Mouse (Mus musculus) embryonic facial prominence, embryonic 14.5 days (tissue): ENCODE measurements around the gene 4930402F06Rik. TPM values are rescaled to one million over a fixed set of nuclear protein-coding genes. Genes with fewer than 3 reads are reported as not detected.

Source experiments
- ATAC-seq: fragments of 200-750 bp; cut with Nextera tagmentation; 2 replicates; pipeline ENCODE4 v1.8.0; 2017; ENCODE audit warnings: low read depth, moderate number of reproducible peaks, moderate TSS enrichment
- DNase-seq: peaks from one replicate; pipeline ENCODE4 v3.0.0-alpha.2; 2015; ENCODE audit warnings: low spot score
- H3K27ac ChIP-seq: fragments of 300-500 bp; sonication (generic); replicated peaks from 2 replicates; pipeline ENCODE4 v1.5.1; 2014; ENCODE audit warnings: low read depth, mild to moderate bottlenecking, low read length, moderate library complexity
- H3K27me3 ChIP-seq: fragments of 300-500 bp; sonication (generic); replicated peaks from 2 replicates; pipeline ENCODE4 v1.6.1; 2014; ENCODE audit warnings: low read length; ENCODE audit not compliant: control insufficient read depth, insufficient read depth
- H3K36me3 ChIP-seq: fragments of 300-500 bp; sonication (generic); 2 replicates; pipeline ENCODE4 v1.6.1; 2014; ENCODE audit warnings: low read length, mixed read lengths; ENCODE audit not compliant: control insufficient read depth, insufficient read depth
- H3K4me1 ChIP-seq: fragments of 300-500 bp; sonication (generic); 2 replicates; pipeline ENCODE4 v1.6.1; 2014; ENCODE audit warnings: antibody characterized with exemption, low read length; ENCODE audit not compliant: control insufficient read depth, insufficient read depth
- H3K4me2 ChIP-seq: fragments of 300-500 bp; sonication (generic); 2 replicates; pipeline ENCODE4 v1.6.1; 2014; ENCODE audit warnings: low read depth, mild to moderate bottlenecking, low read length, moderate library complexity, mixed read lengths
- H3K4me3 ChIP-seq: fragments of 300-500 bp; sonication (generic); 2 replicates; pipeline ENCODE4 v1.5.1; 2014; ENCODE audit warnings: low read depth, mild to moderate bottlenecking, low read length
- H3K9ac ChIP-seq: fragments of 300-500 bp; sonication (generic); 2 replicates; pipeline ENCODE4 v1.6.1; 2014; ENCODE audit warnings: low read depth, mild to moderate bottlenecking, low read length, moderate library complexity, mixed read lengths
- H3K9me3 ChIP-seq: fragments of 300-500 bp; sonication (generic); 2 replicates; pipeline ENCODE4 v1.6.1; 2016; ENCODE audit warnings: low read length; ENCODE audit not compliant: control insufficient read depth
- WGBS: fragments of 180-500 bp; shearing (Covaris S2); extraction: QIAGEN DNeasy Blood & Tissue Kit; methylation state at CpG from one replicate; pipeline ENCODE4 v1.1.7; 2014; 5-methylcytosine and 5-hydroxymethylcytosine counted together
- polyA plus RNA-seq: library from polyadenylated mRNA; unstranded; fragments of >200 nt; fragmentation: Nextera tagmentation; extraction: Ambion mirVana; gene quantifications from 2 replicates; pipeline ENCODE4 v1.2.1, GENCODE M21; 2014

The 4930402F06Rik gene
- polyA plus RNA-seq, 1 experiment from 2014 or later, result not detected

- no peak overlapping the region for H3K4me3 ChIP-seq
- no peaks in the 10 kb centered on the region for H3K36me3 ChIP-seq
- DNase-seq, result no peak
- no peak overlapping the region for H3K9ac ChIP-seq
- no peaks in the 10 kb centered on the region for H3K27me3 ChIP-seq
- WGBS, result 87% methylated on average over 3 of the region's 3 CpGs
- peaks cover 28% of the 10 kb centered on the region for H3K4me1 ChIP-seq
- H3K4me2 ChIP-seq, result no peak overlapping the region
- no peak for ATAC-seq
- no peak overlapping the region for H3K27ac ChIP-seq
- no peaks in the 10 kb centered on the region for H3K9me3 ChIP-seq
Observed at GRCm38 (mm10) chr2:35440480-35440879, 43.5 kb upstream of the 4930402F06Rik start.

DNA sequence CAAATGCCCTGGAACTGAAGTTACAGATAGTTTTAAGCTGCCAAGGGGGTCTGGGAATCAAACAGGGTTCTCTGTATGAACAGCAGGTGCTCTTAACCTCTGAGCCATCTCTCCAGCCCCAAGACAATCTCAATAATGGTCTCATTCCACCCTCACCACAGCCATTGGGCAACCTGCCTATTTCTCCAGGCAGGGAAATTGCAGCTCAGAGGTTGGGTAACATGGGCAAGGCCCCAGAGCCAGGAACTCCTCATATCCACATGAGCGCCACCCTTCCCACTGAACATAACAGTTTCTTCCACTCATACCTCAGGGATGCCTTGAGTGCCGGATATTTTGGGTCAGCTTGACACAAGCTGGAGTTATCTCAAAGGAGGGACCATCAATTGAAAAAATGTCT is 40.8 kb upstream of the 4930402F06Rik start:
- Histone ChIP-seq H3K9me3 (no peaks in the 10 kb centered on the region), H3K4me2 (no peak overlapping the region), H3K27me3 (no peaks in the 10 kb centered on the region), H3K36me3 (no peaks in the 10 kb centered on the region), H3K9ac (no peak overlapping the region), H3K4me3 (no peak overlapping the region), H3K4me1 (peaks cover 25% of the 10 kb centered on the region), H3K27ac (no peak overlapping the region)
- DNase-seq (no peak), ATAC-seq (no peak)
- WGBS, result 85% methylated on average over 2 of the region's 2 CpGs

DNA sequence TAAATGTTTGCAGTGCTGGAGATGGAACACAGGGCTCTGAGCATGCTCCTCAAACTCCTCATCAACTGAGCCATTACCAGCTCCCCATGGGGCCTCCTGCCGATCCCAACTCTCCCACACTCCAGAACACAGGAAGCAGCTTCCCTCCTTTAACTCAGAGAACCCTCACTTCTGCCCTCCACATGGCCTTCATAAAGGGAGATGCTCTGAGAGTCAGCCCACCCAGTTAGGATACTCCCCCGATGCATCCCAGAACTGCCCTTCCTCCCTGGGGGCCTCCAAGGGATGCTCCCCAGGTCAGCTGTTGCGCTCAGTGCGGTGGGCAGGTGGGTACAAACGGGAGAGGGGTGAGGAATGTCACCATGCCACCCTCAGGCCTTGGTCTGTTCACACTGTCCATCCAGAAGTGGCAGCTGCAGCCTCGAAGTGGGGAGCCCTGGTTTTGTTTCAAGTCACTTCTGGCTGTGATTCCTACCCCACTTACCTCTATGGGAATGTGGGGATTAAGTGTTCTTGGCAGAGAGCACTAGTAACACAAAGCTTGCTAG is 37.7 kb upstream of the 4930402F06Rik start:
- Histone ChIP-seq H3K4me1 (peaks cover 32% of the 10 kb centered on the region), H3K9ac (no peak overlapping the region), H3K27me3 (no peaks in the 10 kb centered on the region), H3K4me3 (no peak overlapping the region), H3K36me3 (no peaks in the 10 kb centered on the region), H3K9me3 (no peaks in the 10 kb centered on the region), H3K4me2 (no peak overlapping the region), H3K27ac (no peak overlapping the region)
- WGBS, result 62% methylated on average over 6 of the region's 6 CpGs
- ATAC-seq (no peak), DNase-seq (no peak)

GRCm38 (mm10) chr2:35433428-35433827 is 36.5 kb upstream of the 4930402F06Rik start:
- Histone ChIP-seq H3K4me2 (no peak overlapping the region), H3K36me3 (no peaks in the 10 kb centered on the region), H3K4me3 (no peak overlapping the region), H3K27ac (no peak overlapping the region; the same call in 1 of the 2 replicates), H3K9me3 (no peaks in the 10 kb centered on the region), H3K27me3 (no peaks in the 10 kb centered on the region), H3K9ac (no peak overlapping the region), H3K4me1 (peaks cover 32% of the 10 kb centered on the region)
- ATAC-seq (no peak), DNase-seq (no peak)
- WGBS, result 65% methylated on average over 4 of the region's 4 CpGs

- peak overlapping the region; percentile 50 for H3K27ac ChIP-seq
- H3K27me3 ChIP-seq, result no peaks in the 10 kb centered on the region
- H3K4me1 ChIP-seq, result peaks cover 32% of the 10 kb centered on the region
- 24% methylated on average over 7 of the region's 7 CpGs for WGBS
- peak overlapping the region; percentile 40; the same call in 1 of the 2 replicates for H3K9ac ChIP-seq
- no peaks in the 10 kb centered on the region for H3K9me3 ChIP-seq
- DNase-seq, result peak; percentile 55
- H3K36me3 ChIP-seq, result no peaks in the 10 kb centered on the region
- peak overlapping the region; percentile 31 for H3K4me2 ChIP-seq
- H3K4me3 ChIP-seq, result no peak overlapping the region
- peak; percentile 64 for ATAC-seq
Observed at GRCm38 (mm10) chr2:35432472-35432871, 35.5 kb upstream of the 4930402F06Rik start.

- WGBS, result 39% methylated on average over 7 of the region's 7 CpGs
- H3K9ac ChIP-seq, result peak overlapping the region; percentile 40; the same call in 1 of the 2 replicates
- ATAC-seq (peak; percentile 30; the same call in 1 of the 2 replicates), DNase-seq (no peak)
- no peaks in the 10 kb centered on the region for H3K27me3 ChIP-seq
- peak overlapping the region; percentile 2; the same call in 1 of the 2 replicates for H3K4me3 ChIP-seq
- peak overlapping the region; percentile 50 for H3K27ac ChIP-seq
- peak overlapping the region; percentile 31 for H3K4me2 ChIP-seq
- no peaks in the 10 kb centered on the region for H3K36me3 ChIP-seq
- H3K9me3 ChIP-seq, result no peaks in the 10 kb centered on the region
- H3K4me1 ChIP-seq, result peaks cover 32% of the 10 kb centered on the region
Observed at GRCm38 (mm10) chr2:35432011-35432410, 35.0 kb upstream of the 4930402F06Rik start.

GRCm38 (mm10) chr2:35430806-35431205 is 33.8 kb upstream of the 4930402F06Rik start:
- DNase-seq (peak; percentile 59), ATAC-seq (peak; percentile 34; the same call in 1 of the 2 replicates)
- no peaks in the 10 kb centered on the region for H3K9me3 ChIP-seq
- H3K4me3 ChIP-seq, result no peak overlapping the region
- peaks cover 32% of the 10 kb centered on the region for H3K4me1 ChIP-seq
- H3K36me3 ChIP-seq, result no peaks in the 10 kb centered on the region
- no peak overlapping the region for H3K9ac ChIP-seq
- H3K27ac ChIP-seq, result no peak overlapping the region
- no peaks in the 10 kb centered on the region for H3K27me3 ChIP-seq
- 67% methylated on average over 8 of the region's 8 CpGs for WGBS
- H3K4me2 ChIP-seq, result no peak overlapping the region

DNA sequence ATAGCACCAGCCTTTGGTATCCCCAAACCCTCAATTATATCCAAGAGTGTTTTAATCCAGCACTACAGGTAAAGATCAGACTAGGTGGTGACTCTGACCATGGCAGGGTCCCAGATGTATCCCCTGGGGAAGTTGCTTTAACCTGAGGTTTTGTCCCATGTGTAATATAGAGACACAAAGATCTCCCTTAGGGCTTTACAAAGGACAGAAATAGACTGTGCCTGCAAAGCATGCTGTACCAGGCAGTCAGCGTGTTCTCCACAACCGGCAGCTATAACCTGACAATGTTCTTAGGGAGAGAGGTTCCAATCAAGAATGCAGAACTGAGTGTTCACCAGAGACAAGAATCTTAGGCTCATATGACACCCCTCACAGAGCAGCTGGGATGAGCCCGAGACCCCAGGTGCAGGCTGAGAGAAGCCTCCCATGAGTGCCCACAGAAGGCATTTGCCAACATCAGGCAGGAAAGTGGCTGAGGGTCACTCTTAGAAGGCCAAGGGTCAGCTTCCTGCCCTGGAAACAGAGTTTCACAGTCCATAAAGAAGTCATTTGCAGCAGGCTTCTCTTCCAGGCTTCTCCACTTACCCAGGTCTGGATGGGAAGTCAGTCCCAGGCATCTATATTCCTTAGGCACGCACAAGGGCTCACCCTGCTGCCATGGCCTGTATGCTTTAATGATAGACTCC is 31.8 kb upstream of the 4930402F06Rik start:
- Histone ChIP-seq H3K4me3 (no peak overlapping the region), H3K27ac (no peak overlapping the region), H3K9ac (no peak overlapping the region), H3K9me3 (no peaks in the 10 kb centered on the region), H3K36me3 (no peaks in the 10 kb centered on the region), H3K4me1 (peaks cover 24% of the 10 kb centered on the region), H3K4me2 (no peak overlapping the region), H3K27me3 (no peaks in the 10 kb centered on the region)
- no peak for DNase-seq
- ATAC-seq, result no peak
- WGBS, result 65% methylated on average over 4 of the region's 4 CpGs

DNA sequence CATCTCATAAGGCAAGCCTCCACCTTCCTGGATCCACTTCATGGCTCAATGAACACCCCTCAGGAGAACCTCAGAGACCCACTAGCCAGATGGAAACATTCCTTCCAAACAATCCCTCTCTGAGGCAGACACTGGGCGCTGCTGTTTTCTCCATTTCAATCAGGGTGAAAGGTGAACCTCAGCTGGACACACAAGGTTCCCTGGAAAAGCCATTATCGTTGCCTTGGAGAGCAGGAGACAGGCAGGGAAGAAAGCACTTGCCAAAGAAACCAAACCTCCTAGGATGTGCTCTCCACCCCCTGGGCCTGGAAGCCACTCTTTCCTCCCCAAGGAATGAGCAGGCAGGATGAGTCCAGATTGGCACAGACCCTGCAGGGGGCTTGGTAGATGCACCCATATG is 30.6 kb upstream of the 4930402F06Rik start:
- peaks cover 12% of the 10 kb centered on the region; the same call in 1 of the 2 replicates for H3K4me1 ChIP-seq
- H3K9ac ChIP-seq, result no peak overlapping the region
- no peaks in the 10 kb centered on the region for H3K9me3 ChIP-seq
- no peak overlapping the region for H3K4me2 ChIP-seq
- no peaks in the 10 kb centered on the region for H3K27me3 ChIP-seq
- ATAC-seq, result no peak
- WGBS, result 36% methylated on average over 2 of the region's 2 CpGs
- no peak overlapping the region for H3K27ac ChIP-seq
- no peaks in the 10 kb centered on the region for H3K36me3 ChIP-seq
- H3K4me3 ChIP-seq, result no peak overlapping the region
- no peak for DNase-seq
